Mouse (Mus musculus): ENCODE results near the gene Dbi.

The Dbi gene

GRCm38 (mm10) chr1:120120969-120121811 is at the start of gene Dbi, which contains the start of gene 3110009E18Rik:
TSS of gene Dbi (minus strand) at chr1:120121078.
TSS of gene 3110009E18Rik (plus strand) at chr1:120121187.
- DNase-seq (ENCODE audit: low read depth), result peak; percentile 99

GRCm38 (mm10) chr1:120170307-120170706 is 49.4 kb upstream of the Dbi start:
- DNase-seq (ENCODE audit: low read depth), result no peak

GRCm38 (mm10) chr1:120168674-120169073 is 47.8 kb upstream of the Dbi start:
- no peak for DNase-seq (ENCODE audit: low read depth)

- no peak for DNase-seq (ENCODE audit: low read depth)
These were observed 47.1 kb upstream of the Dbi start for GRCm38 (mm10) chr1:120168016-120168415.

GRCm38 (mm10) chr1:120162616-120163015 is 41.7 kb upstream of the Dbi start:
- DNase-seq (ENCODE audit: low read depth), result peak; percentile 51

- DNase-seq (ENCODE audit: low read depth), result no peak
These were observed 40.6 kb upstream of the Dbi start for GRCm38 (mm10) chr1:120161502-120161901.

- DNase-seq (ENCODE audit: low read depth), result no peak
These were observed 37.7 kb upstream of the Dbi start for GRCm38 (mm10) chr1:120158474-120159127.

- peak; percentile 53 for DNase-seq (ENCODE audit: low read depth)
These were observed 34.4 kb upstream of the Dbi start for GRCm38 (mm10) chr1:120155325-120155724.

- DNase-seq (ENCODE audit: low read depth), result peak; percentile 75
These were observed 33.4 kb upstream of the Dbi start for GRCm38 (mm10) chr1:120154232-120154631.

- peak; percentile 67 for DNase-seq (ENCODE audit: low read depth)
These were observed 26.1 kb upstream of the Dbi start for GRCm38 (mm10) chr1:120146994-120147393.

GRCm38 (mm10) chr1:120145527-120146216 is 24.8 kb upstream of the Dbi start:
- no peak for DNase-seq (ENCODE audit: low read depth)

- no peak for DNase-seq (ENCODE audit: low read depth)
These were observed 21.7 kb upstream of the Dbi start for GRCm38 (mm10) chr1:120142551-120142950.

GRCm38 (mm10) chr1:120140144-120140693 is 19.3 kb upstream of the Dbi start:
- DNase-seq (ENCODE audit: low read depth), result peak; percentile 64

GRCm38 (mm10) chr1:120138923-120139540 is 18.2 kb upstream of the Dbi start:
- no peak for DNase-seq (ENCODE audit: low read depth)

GRCm38 (mm10) chr1:120135934-120136786 is 15.3 kb upstream of the Dbi start:
- DNase-seq (ENCODE audit: low read depth), result peak; percentile 91

- DNase-seq (ENCODE audit: low read depth), result no peak
These were observed 11.5 kb upstream of the Dbi start for GRCm38 (mm10) chr1:120132376-120132775.

GRCm38 (mm10) chr1:120126318-120126717 is 5.4 kb upstream of the Dbi start:
- no peak for DNase-seq (ENCODE audit: low read depth)

GRCm38 (mm10) chr1:120125471-120125870 is 4.6 kb upstream of the Dbi start:
- DNase-seq (ENCODE audit: low read depth), result no peak

- peak; percentile 34 for DNase-seq (ENCODE audit: low read depth)
These were observed 4.0 kb upstream of the Dbi start for GRCm38 (mm10) chr1:120124839-120125238.

GRCm38 (mm10) chr1:120122634-120123383 is 1.9 kb upstream of the Dbi start:
- peak; percentile 71 for DNase-seq (ENCODE audit: low read depth)

Data from 416B (cell line).